Mouse (Mus musculus): ENCODE measurements around the gene Hcfc2.

- TF ChIP-seq CTCF (IDR thresholded peaks at IDR 0.05; ENCODE audit: borderline replicate concordance, insufficient read depth, low read depth, low read length) (no peak), POLR2A (IDR thresholded peaks at IDR 0.05; ENCODE audit: borderline replicate concordance, insufficient read depth, low read length) (no peak)
Observed at GRCm38 (mm10) chr10:82771595-82772170, 75.7 kb downstream of the Hcfc2 start.
